Mouse (Mus musculus): Measurements from ENCODE around the gene Clasp1. TPM values are rescaled to one million over a fixed set of nuclear protein-coding genes. Genes with fewer than 3 reads are reported as not detected.
A peak's percentile ranks its signal among the peaks of the same experiment; 100 is the strongest.

Clasp1 gene
- polyA plus RNA-seq, 1 experiment from 2014 or later, result 14.8 TPM

DNA sequence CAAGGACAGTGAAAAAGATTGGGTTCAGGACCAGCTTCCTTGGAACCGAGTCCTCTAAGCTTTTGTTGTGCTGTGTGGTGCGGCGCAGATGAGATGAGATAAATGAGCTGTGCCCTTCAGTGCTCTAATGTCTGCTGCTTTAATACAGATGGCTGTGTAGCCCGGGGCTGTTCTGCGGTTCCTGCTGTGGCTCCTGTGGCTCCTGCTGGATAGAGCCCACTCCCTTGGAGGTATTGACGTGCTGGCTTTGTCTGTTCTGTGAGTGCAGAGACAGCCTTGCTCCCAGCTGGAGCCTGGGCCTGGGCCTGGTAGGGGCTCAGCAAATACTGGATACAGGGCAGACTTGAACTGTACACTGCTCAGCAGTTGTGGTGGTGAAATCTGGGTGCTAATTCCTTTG lies 34.0 kb downstream of the Clasp1 start:
- Histone ChIP-seq H3K9me3 (ENCODE audit: low read length) (no peaks in the 10 kb centered on the region), H3K27me3 (replicated peaks; ENCODE audit: insufficient read depth, low read length) (no peaks in the 10 kb centered on the region), H3K27ac (ENCODE audit: low read length) (no peak overlapping the region), H3K36me3 (ENCODE audit: insufficient read depth, low read length) (no peaks in the 10 kb centered on the region), H3K9ac (replicated peaks; ENCODE audit: low read depth) (no peak overlapping the region), H3K4me2 (replicated peaks; ENCODE audit: low read depth, low read length) (no peak overlapping the region), H3K4me1 (ENCODE audit: insufficient read depth, low read depth, low read length) (no peaks in the 10 kb centered on the region), H3K4me3 (ENCODE audit: low read depth, low read length) (no peak overlapping the region)
- DNase-seq (ENCODE audit: low spot score), result no peak
- no peak for TF ChIP-seq CTCF (IDR thresholded peaks at IDR 0.05)
- no peak for TF ChIP-seq EP300 (IDR thresholded peaks at IDR 0.05)
- ATAC-seq, result no peak
- 87% methylated on average over 6 of the region's 6 CpGs for WGBS

DNA sequence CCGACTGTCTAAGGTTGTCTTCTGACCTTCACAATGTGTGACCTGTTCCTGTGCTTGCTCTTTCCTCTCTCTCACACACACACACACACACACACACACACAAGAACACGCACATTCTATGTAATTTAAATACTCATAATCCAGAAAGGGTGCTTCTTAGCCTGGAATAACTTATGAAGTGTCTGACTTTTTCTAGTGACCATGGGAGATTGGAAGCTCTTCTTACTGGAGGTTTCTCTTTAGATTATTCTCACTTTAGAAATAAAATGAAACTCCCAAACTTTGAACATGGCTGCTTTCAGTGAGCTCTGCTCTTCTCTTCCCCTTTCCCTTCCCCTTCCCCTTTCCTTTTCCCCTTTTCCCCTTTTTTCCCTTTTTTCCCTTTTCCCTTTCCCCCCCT lies 37.1 kb downstream of the Clasp1 start:
- Histone ChIP-seq H3K4me3 (ENCODE audit: low read depth, low read length) (no peak overlapping the region), H3K9me3 (ENCODE audit: low read length) (no peaks in the 10 kb centered on the region), H3K9ac (replicated peaks; ENCODE audit: low read depth) (no peak overlapping the region), H3K27me3 (replicated peaks; ENCODE audit: insufficient read depth, low read length) (no peaks in the 10 kb centered on the region), H3K36me3 (ENCODE audit: insufficient read depth, low read length) (no peaks in the 10 kb centered on the region), H3K27ac (ENCODE audit: low read length) (no peak overlapping the region), H3K4me1 (ENCODE audit: insufficient read depth, low read depth, low read length) (peaks cover 3% of the 10 kb centered on the region; the same call in 1 of the 2 replicates), H3K4me2 (replicated peaks; ENCODE audit: low read depth, low read length) (no peak overlapping the region)
- no peak for DNase-seq (ENCODE audit: low spot score)
- TF ChIP-seq CTCF (IDR thresholded peaks at IDR 0.05) (no peak), EP300 (IDR thresholded peaks at IDR 0.05) (no peak)
- 88% methylated on average over 2 of the region's 2 CpGs for WGBS
- ATAC-seq, result no peak

DNA sequence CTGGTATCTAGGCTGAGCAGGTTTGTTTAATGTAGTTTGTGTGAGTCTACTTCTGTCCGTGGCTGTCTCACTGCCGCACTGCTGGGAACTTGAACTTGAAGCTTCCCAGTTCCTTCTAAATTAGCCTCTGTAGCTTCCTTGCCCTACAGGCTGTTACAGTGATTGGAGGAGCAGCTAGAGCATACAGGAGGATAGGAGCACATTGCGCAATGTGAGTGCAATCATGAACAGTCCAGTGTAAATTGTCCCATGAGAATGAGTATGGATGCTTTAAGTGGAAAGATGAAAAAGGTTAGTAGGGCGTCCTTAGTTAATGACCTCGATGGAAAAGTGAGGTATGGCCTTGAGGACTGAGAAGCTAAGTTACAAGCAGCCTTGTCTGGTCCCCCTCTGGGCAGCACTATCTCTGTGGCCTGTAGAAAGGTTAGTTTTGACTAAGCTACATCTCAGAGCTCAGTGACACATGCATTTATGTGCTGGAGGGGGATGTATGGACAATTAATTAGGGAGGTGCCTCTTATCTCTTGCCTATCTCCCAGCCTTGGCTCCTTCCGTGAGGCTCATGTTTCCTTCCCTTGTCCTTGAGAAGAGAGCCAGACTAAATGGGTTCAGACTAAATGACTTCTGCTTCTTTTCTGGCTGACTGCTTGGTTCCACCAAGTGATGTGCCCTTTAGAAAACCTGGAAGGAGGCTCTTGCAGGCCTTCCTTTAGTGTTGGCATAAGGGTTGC lies 39.7 kb downstream of the Clasp1 start:
- ATAC-seq (no peak), DNase-seq (ENCODE audit: low spot score) (no peak)
- Histone ChIP-seq H3K9me3 (ENCODE audit: low read length) (no peaks in the 10 kb centered on the region), H3K4me3 (ENCODE audit: low read depth, low read length) (no peak overlapping the region), H3K9ac (replicated peaks; ENCODE audit: low read depth) (0 out of 2 replicates have a peak overlapping the region, but pooled peaks have one; percentile 5), H3K27me3 (replicated peaks; ENCODE audit: insufficient read depth, low read length) (no peaks in the 10 kb centered on the region), H3K4me1 (ENCODE audit: insufficient read depth, low read depth, low read length) (peaks cover 3% of the 10 kb centered on the region; the same call in 1 of the 2 replicates), H3K36me3 (ENCODE audit: insufficient read depth, low read length) (no peaks in the 10 kb centered on the region), H3K4me2 (replicated peaks; ENCODE audit: low read depth, low read length) (no peak overlapping the region), H3K27ac (ENCODE audit: low read length) (no peak overlapping the region)
- TF ChIP-seq EP300 (IDR thresholded peaks at IDR 0.05) (no peak), CTCF (IDR thresholded peaks at IDR 0.05) (no peak)
- WGBS, result 73% methylated on average over 6 of the region's 6 CpGs

DNA sequence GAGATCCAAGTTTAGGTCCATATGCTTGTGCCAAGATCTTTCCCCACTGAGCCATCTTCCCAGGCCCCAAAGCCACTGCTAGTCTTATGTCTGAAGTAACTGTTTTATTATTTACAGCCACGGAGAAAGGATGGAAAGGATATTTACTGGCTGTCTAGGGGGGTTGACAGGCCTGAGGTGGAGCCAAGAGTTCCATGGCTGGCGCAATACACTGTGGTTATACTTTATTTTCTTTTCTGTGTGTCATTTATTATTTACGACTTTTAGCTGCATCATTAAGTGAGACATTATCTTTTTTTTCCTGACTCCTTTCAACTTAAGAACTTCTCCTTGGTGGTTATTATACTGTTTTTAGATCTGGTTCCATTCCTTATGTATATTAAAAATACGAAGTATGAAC lies 42.7 kb downstream of the Clasp1 start:
- no peak overlapping the region for H3K9ac ChIP-seq (replicated peaks; ENCODE audit: low read depth)
- 80% methylated on average over 4 of the region's 4 CpGs for WGBS
- DNase-seq (ENCODE audit: low spot score), result no peak
- no peaks in the 10 kb centered on the region for H3K27me3 ChIP-seq (replicated peaks; ENCODE audit: insufficient read depth, low read length)
- H3K4me3 ChIP-seq (ENCODE audit: low read depth, low read length), result no peak overlapping the region
- no peaks in the 10 kb centered on the region for H3K9me3 ChIP-seq (ENCODE audit: low read length)
- ATAC-seq, result no peak
- no peaks in the 10 kb centered on the region for H3K36me3 ChIP-seq (ENCODE audit: insufficient read depth, low read length)
- TF ChIP-seq CTCF (IDR thresholded peaks at IDR 0.05) (no peak), EP300 (IDR thresholded peaks at IDR 0.05) (no peak)
- H3K27ac ChIP-seq (ENCODE audit: low read length), result no peak overlapping the region
- peaks cover 3% of the 10 kb centered on the region; the same call in 1 of the 2 replicates for H3K4me1 ChIP-seq (ENCODE audit: insufficient read depth, low read depth, low read length)
- H3K4me2 ChIP-seq (replicated peaks; ENCODE audit: low read depth, low read length), result no peak overlapping the region

DNA sequence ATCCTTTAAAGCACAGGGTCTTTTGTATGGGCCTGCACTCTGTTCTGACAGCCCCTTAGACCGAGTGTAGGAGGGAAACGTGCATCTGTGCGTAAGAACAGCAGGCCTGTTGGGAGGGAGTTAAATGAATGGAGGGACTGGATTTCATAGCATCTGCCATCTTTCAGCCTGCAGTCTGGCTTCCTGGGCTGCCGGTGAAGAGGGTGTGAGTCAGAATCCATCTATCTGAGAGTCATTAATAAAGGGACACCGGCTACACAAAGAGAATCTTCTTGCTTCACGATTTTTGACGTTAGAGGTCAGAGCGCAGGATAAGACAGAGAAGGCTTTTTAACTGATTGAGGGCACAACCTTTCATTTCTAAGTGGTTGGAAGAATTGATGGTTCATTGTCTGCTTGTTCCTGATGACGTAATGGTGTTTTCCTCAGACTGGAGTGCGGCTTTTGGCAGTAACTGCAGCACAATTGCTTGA lies 46.2 kb downstream of the Clasp1 start:
- DNase-seq (ENCODE audit: low spot score) (peak; percentile 15), ATAC-seq (no peak)
- no peak overlapping the region for H3K27ac ChIP-seq (ENCODE audit: low read length)
- TF ChIP-seq CTCF (IDR thresholded peaks at IDR 0.05) (no peak), EP300 (IDR thresholded peaks at IDR 0.05) (no peak)
- H3K4me1 ChIP-seq (ENCODE audit: insufficient read depth, low read depth, low read length), result no peaks in the 10 kb centered on the region
- no peak overlapping the region for H3K4me3 ChIP-seq (ENCODE audit: low read depth, low read length)
- H3K27me3 ChIP-seq (replicated peaks; ENCODE audit: insufficient read depth, low read length), result no peaks in the 10 kb centered on the region
- no peak overlapping the region for H3K4me2 ChIP-seq (replicated peaks; ENCODE audit: low read depth, low read length)
- no peak overlapping the region for H3K9ac ChIP-seq (replicated peaks; ENCODE audit: low read depth)
- H3K9me3 ChIP-seq (ENCODE audit: low read length), result no peaks in the 10 kb centered on the region
- 47% methylated on average over 10 of the region's 10 CpGs for WGBS
- no peaks in the 10 kb centered on the region for H3K36me3 ChIP-seq (ENCODE audit: insufficient read depth, low read length)

DNA sequence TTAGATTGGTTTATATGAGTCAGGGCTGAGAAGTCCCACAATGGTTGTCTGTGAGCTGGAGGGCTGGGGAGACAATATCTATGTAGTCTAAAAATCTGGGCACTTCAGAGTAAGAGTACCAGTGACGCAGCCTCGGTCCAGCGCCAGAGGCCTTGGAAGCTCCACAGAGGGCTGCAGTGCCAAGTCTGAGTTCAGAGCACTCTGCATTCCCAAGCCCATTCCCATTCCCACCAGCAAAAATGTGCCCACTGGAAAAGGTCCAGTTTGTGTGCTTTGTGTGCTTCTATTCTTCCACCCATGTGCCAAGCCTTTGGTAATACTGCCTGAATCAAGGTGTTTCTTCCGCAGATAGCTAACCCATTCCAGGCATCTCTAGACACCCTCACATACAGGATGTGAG lies 49.0 kb downstream of the Clasp1 start:
- WGBS, result 84% methylated on average over 4 of the region's 4 CpGs
- no peak overlapping the region for H3K27ac ChIP-seq (ENCODE audit: low read length)
- no peak for DNase-seq (ENCODE audit: low spot score)

More for the DNA sequence above, 49.0 kb downstream of the Clasp1 start:
- H3K4me1 ChIP-seq (ENCODE audit: insufficient read depth, low read depth, low read length), result no peaks in the 10 kb centered on the region
- no peak for ATAC-seq
- no peaks in the 10 kb centered on the region for H3K27me3 ChIP-seq (replicated peaks; ENCODE audit: insufficient read depth, low read length)
- no peak overlapping the region for H3K9ac ChIP-seq (replicated peaks; ENCODE audit: low read depth)
- no peak overlapping the region for H3K4me3 ChIP-seq (ENCODE audit: low read depth, low read length)
- H3K9me3 ChIP-seq (ENCODE audit: low read length), result no peaks in the 10 kb centered on the region
- no peak overlapping the region for H3K4me2 ChIP-seq (replicated peaks; ENCODE audit: low read depth, low read length)
- no peak for TF ChIP-seq CTCF (IDR thresholded peaks at IDR 0.05)
- no peak for TF ChIP-seq EP300 (IDR thresholded peaks at IDR 0.05)
- H3K36me3 ChIP-seq (ENCODE audit: insufficient read depth, low read length), result no peaks in the 10 kb centered on the region
